Mouse (Mus musculus) CD8-positive naive resting alpha-beta T cell, adult 2 months (primary cell): ENCODE measurements around the gene Adra1b.

Experiments used
- DNase-seq, 2 experiments: peaks; one replicate each; pipeline ENCODE4 v3.0.0; 2022; ENCODE audit warnings: low read depth in 2 of 2, low spot score in 2 of 2

The Adra1b gene

GRCm38 (mm10) chr11:43899696-43900095, 1.3 kb downstream of the Adra1b start:
- no peak for DNase-seq

- DNase-seq: no peak
These were observed 5.7 kb downstream of the Adra1b start for GRCm38 (mm10) chr11:43895323-43895722.

GRCm38 (mm10) chr11:43892546-43892945, 8.5 kb downstream of the Adra1b start:
- DNase-seq: no peak

GRCm38 (mm10) chr11:43891457-43891856, 9.6 kb downstream of the Adra1b start:
- no peak for DNase-seq

GRCm38 (mm10) chr11:43889208-43889915, 11.6 kb downstream of the Adra1b start:
- DNase-seq: no peak

GRCm38 (mm10) chr11:43888736-43889135, 12.3 kb downstream of the Adra1b start:
- DNase-seq: no peak

GRCm38 (mm10) chr11:43887597-43887996, 13.4 kb downstream of the Adra1b start:
- DNase-seq: no peak

- no peak for DNase-seq
These were observed 16.5 kb downstream of the Adra1b start for GRCm38 (mm10) chr11:43884521-43884920.

GRCm38 (mm10) chr11:43883641-43884181, 17.3 kb downstream of the Adra1b start:
- no peak for DNase-seq

GRCm38 (mm10) chr11:43877211-43877610, 23.8 kb downstream of the Adra1b start:
- DNase-seq: no peak

- DNase-seq: no peak
These were observed 33.2 kb downstream of the Adra1b start for GRCm38 (mm10) chr11:43867721-43868281.

- no peak for DNase-seq
These were observed 35.5 kb downstream of the Adra1b start for GRCm38 (mm10) chr11:43865298-43866165.

GRCm38 (mm10) chr11:43853046-43853445, 48.0 kb downstream of the Adra1b start:
- DNase-seq: no peak

- no peak for DNase-seq
These were observed 53.0 kb downstream of the Adra1b start for GRCm38 (mm10) chr11:43848056-43848455.

- no peak for DNase-seq
These were observed 59.4 kb downstream of the Adra1b start for GRCm38 (mm10) chr11:43841596-43841995.

- no peak for DNase-seq
These were observed 60.5 kb downstream of the Adra1b start for GRCm38 (mm10) chr11:43840491-43840890.

- no peak for DNase-seq
These were observed 64.9 kb downstream of the Adra1b start for GRCm38 (mm10) chr11:43835880-43836740.

GRCm38 (mm10) chr11:43835456-43835855, 65.6 kb downstream of the Adra1b start:
- DNase-seq: no peak

- DNase-seq: no peak
These were observed 66.5 kb downstream of the Adra1b start for GRCm38 (mm10) chr11:43834531-43834930.

- no peak for DNase-seq
These were observed 69.5 kb downstream of the Adra1b start for GRCm38 (mm10) chr11:43831530-43831929.

- no peak for DNase-seq
These were observed 74.2 kb downstream of the Adra1b start for GRCm38 (mm10) chr11:43826769-43827168.
